Mouse (Mus musculus): ENCODE measurements around the gene Tmem141. TPM values are rescaled to one million over a fixed set of nuclear protein-coding genes. Genes with fewer than 3 reads are reported as not detected.

Gene Tmem141
- 1 to 10 TPM in 2 of 3 experiments, under 1 TPM in 1; 0.80 to 2.2 (median 1.1) TPM for polyA plus RNA-seq (2017; shearing (Covaris generic))

GRCm38 (mm10) chr2:25621229-25622200, at the start of gene Tmem141:
Tmem141 (minus strand) TSS chr2:25622005.
- ATAC-seq = no peak

GRCm38 (mm10) chr2:25666516-25666915, 44.7 kb upstream of the Tmem141 start:
- ATAC-seq = peak; percentile 54

- ATAC-seq = no peak
These were observed 42.3 kb upstream of the Tmem141 start for GRCm38 (mm10) chr2:25664125-25664524.

GRCm38 (mm10) chr2:25663511-25663910, 41.7 kb upstream of the Tmem141 start:
- peak; percentile 54 for ATAC-seq

GRCm38 (mm10) chr2:25661245-25661970, 39.6 kb upstream of the Tmem141 start:
- no peak for ATAC-seq

- ATAC-seq = no peak
These were observed 38.5 kb upstream of the Tmem141 start for GRCm38 (mm10) chr2:25660279-25660678.

- no peak for ATAC-seq
These were observed 35.8 kb upstream of the Tmem141 start, which contains the start of gene Lcn5 for GRCm38 (mm10) chr2:25657652-25658051. Lcn5 (plus strand) TSS chr2:25657952.

GRCm38 (mm10) chr2:25657246-25657645, 35.4 kb upstream of the Tmem141 start:
- no peak for ATAC-seq

- ATAC-seq = no peak
These were observed 34.9 kb upstream of the Tmem141 start for GRCm38 (mm10) chr2:25656691-25657090.

GRCm38 (mm10) chr2:25654502-25654901, 32.7 kb upstream of the Tmem141 start:
- no peak for ATAC-seq

GRCm38 (mm10) chr2:25652902-25653301, 31.1 kb upstream of the Tmem141 start, which contains the start of gene Lcn8:
Lcn8 (plus strand) TSS chr2:25653120.
- no peak for ATAC-seq

- ATAC-seq = no peak
These were observed 18.1 kb upstream of the Tmem141 start for GRCm38 (mm10) chr2:25639890-25640289.

- no peak for ATAC-seq
These were observed 12.2 kb upstream of the Tmem141 start for GRCm38 (mm10) chr2:25634046-25634445.

- ATAC-seq = no peak
These were observed 11.8 kb upstream of the Tmem141 start for GRCm38 (mm10) chr2:25633616-25634015.

- no peak for ATAC-seq
These were observed 6.9 kb upstream of the Tmem141 start for GRCm38 (mm10) chr2:25628738-25629137.

GRCm38 (mm10) chr2:25627811-25628210, 6.0 kb upstream of the Tmem141 start, which contains the start of gene Fcna:
Fcna (minus strand) TSS chr2:25628030.
- ATAC-seq = no peak

- no peak for ATAC-seq
These were observed 4.2 kb upstream of the Tmem141 start for GRCm38 (mm10) chr2:25625986-25626385.

GRCm38 (mm10) chr2:25620852-25621228, 965 bp downstream of the Tmem141 start:
- no peak for ATAC-seq

- peak; percentile 46 for ATAC-seq
These were observed 1.4 kb downstream of the Tmem141 start for GRCm38 (mm10) chr2:25620386-25620785.

GRCm38 (mm10) chr2:25617578-25617977, 4.2 kb downstream of the Tmem141 start, which contains the start of gene Ccdc183:
Ccdc183 (minus strand) TSS chr2:25617678.
- no peak for ATAC-seq

- ATAC-seq = no peak
These were observed 5.4 kb downstream of the Tmem141 start for GRCm38 (mm10) chr2:25616398-25616797.

GRCm38 (mm10) chr2:25608671-25609070, 13.1 kb downstream of the Tmem141 start:
- no peak for ATAC-seq

All from inflammation-experienced regulatory T-cells, adult 6 months (primary cell).